Mouse (Mus musculus) limb, embryonic 13.5 days (tissue): ENCODE data around the gene Qpct. TPM values are rescaled to one million over a fixed set of nuclear protein-coding genes. Genes with fewer than 3 reads are reported as not detected.
"Not testable (repeated sequence)": the region's sequence is repeated elsewhere in the genome, so short reads cannot be mapped to it uniquely, and the experiment has no call there.

Source experiments
- ATAC-seq: fragments of 200-750 bp; cut with Nextera tagmentation; 2 replicates; pipeline ENCODE4 v1.8.0; 2017; ENCODE audit warnings: low read depth, moderate number of reproducible peaks, moderate TSS enrichment; ENCODE audit not compliant: low FRiP score
- H3K27ac ChIP-seq: fragments of 300-500 bp; sonication (generic); 2 replicates; pipeline ENCODE4 v1.5.1; 2015; ENCODE audit warnings: inconsistent platforms, mild to moderate bottlenecking, moderate library complexity
- H3K27me3 ChIP-seq: fragments of 300-500 bp; sonication (generic); 2 replicates; pipeline ENCODE4 v1.6.1; 2015; ENCODE audit warnings: mild to moderate bottlenecking, inconsistent platforms
- H3K36me3 ChIP-seq: fragments of 300-500 bp; sonication (generic); 2 replicates; pipeline ENCODE4 v1.6.1; 2015; ENCODE audit warnings: inconsistent platforms, mild to moderate bottlenecking, moderate library complexity
- H3K4me1 ChIP-seq: fragments of 300-500 bp; sonication (generic); 2 replicates; pipeline ENCODE4 v1.6.1; 2015; ENCODE audit warnings: inconsistent platforms
- H3K4me2 ChIP-seq: fragments of 300-500 bp; sonication (generic); replicated peaks from 2 replicates; pipeline ENCODE4 v1.6.1; 2015; ENCODE audit warnings: inconsistent platforms, mild to moderate bottlenecking, moderate library complexity
- H3K4me3 ChIP-seq: fragments of 300-500 bp; sonication (generic); 2 replicates; pipeline ENCODE4 v1.5.1; 2015; ENCODE audit warnings: moderate library complexity, mild to moderate bottlenecking, inconsistent platforms
- H3K9ac ChIP-seq: fragments of 300-500 bp; sonication (generic); 2 replicates; pipeline ENCODE4 v1.6.1; 2015; ENCODE audit warnings: mild to moderate bottlenecking, inconsistent platforms
- H3K9me3 ChIP-seq: fragments of 300-500 bp; sonication (generic); 2 replicates; pipeline ENCODE4 v1.6.1; 2016; ENCODE audit warnings: inconsistent platforms
- WGBS: fragments of 180-500 bp; shearing (Covaris S2); methylation state at CpG from one replicate; pipeline ENCODE4 v1.1.7; 2015; 5-methylcytosine and 5-hydroxymethylcytosine counted together
- polyA plus RNA-seq: library from polyadenylated mRNA; unstranded; fragments of >200 nt; fragmentation: Nextera tagmentation; extraction: Ambion mirVana; gene quantifications from 2 replicates; pipeline ENCODE4 v1.2.1, GENCODE M21; 2015

Gene Qpct
- polyA plus RNA-seq, 1 experiment from 2014 or later, result 4.1 TPM

GRCm38 (mm10) chr17:79076974-79077847 is 25.5 kb downstream of the Qpct start:
- H3K27ac ChIP-seq, result no peak overlapping the region
- H3K4me2 ChIP-seq, result no peak overlapping the region
- no peaks in the 10 kb centered on the region for H3K4me1 ChIP-seq
- no peaks in the 10 kb centered on the region for H3K27me3 ChIP-seq
- H3K4me3 ChIP-seq, result no peak overlapping the region
- H3K9ac ChIP-seq, result no peak overlapping the region
- 73% methylated on average over 8 of the region's 8 CpGs for WGBS
- H3K9me3 ChIP-seq, result no peaks in the 10 kb centered on the region
- no peak; the same call in 1 of the 2 replicates for ATAC-seq
- H3K36me3 ChIP-seq, result no peaks in the 10 kb centered on the region

- Histone ChIP-seq H3K9me3 (no peaks in the 10 kb centered on the region), H3K4me1 (no peaks in the 10 kb centered on the region), H3K9ac (no peak overlapping the region), H3K4me2 (no peak overlapping the region), H3K36me3 (no peaks in the 10 kb centered on the region), H3K27me3 (no peaks in the 10 kb centered on the region), H3K4me3 (no peak overlapping the region), H3K27ac (no peak overlapping the region)
- no peak for ATAC-seq
- 94% methylated on average over 1 of the region's 1 CpGs for WGBS
Observed at GRCm38 (mm10) chr17:79077848-79078146, 26.1 kb downstream of the Qpct start.

DNA sequence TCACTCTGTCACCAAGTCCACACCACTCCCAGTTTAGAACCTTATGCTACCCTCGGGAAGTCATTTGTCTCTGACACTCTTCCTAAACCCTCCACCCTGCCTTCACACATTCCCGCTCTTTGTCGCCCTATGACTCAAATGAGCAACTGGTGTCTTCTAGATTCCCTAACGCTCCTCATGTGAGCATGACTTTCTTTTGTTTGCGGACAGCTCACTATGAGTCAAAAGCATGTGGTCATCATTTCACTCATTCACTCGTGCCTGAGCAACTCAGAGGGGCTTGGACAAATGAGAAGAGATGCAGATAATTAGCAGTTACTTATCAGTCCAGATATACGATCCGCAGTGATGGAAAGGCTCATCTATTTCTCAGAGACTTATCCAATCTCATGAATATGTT is 26.5 kb downstream of the Qpct start:
- ATAC-seq, result no peak
- H3K27ac ChIP-seq, result no peak overlapping the region
- no peaks in the 10 kb centered on the region for H3K9me3 ChIP-seq
- H3K4me2 ChIP-seq, result no peak overlapping the region
- H3K4me1 ChIP-seq, result no peaks in the 10 kb centered on the region
- 83% methylated on average over 8 of the region's 8 CpGs for WGBS
- no peak overlapping the region for H3K9ac ChIP-seq
- no peaks in the 10 kb centered on the region for H3K36me3 ChIP-seq
- no peaks in the 10 kb centered on the region for H3K27me3 ChIP-seq
- no peak overlapping the region for H3K4me3 ChIP-seq

DNA sequence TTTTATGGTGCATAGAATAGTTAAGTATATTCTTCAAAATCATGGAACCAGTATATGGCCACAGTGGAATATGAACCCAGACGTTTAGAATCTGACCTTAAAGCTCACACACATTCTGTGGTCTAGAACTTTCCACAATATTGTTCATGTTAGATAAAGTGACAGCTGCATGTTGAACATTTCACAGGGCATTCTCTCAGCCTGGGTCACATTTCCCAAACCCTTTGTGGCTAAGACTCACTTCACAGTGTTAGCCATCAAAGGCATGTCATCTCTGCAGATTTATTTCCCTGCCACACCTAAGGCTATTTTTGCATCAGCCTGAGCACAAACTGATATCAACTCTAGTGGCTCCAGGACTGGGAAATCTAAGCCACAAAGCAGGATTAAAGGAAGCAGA is 40.0 kb downstream of the Qpct start:
- Histone ChIP-seq H3K27me3 (peaks cover 8% of the 10 kb centered on the region; the same call in 1 of the 2 replicates), H3K9ac (no peak overlapping the region), H3K4me3 (no peak overlapping the region), H3K4me2 (no peak overlapping the region), H3K9me3 (no peaks in the 10 kb centered on the region), H3K27ac (no peak overlapping the region), H3K36me3 (no peaks in the 10 kb centered on the region), H3K4me1 (no peaks in the 10 kb centered on the region; the same call in 1 of the 2 replicates)
- ATAC-seq, result no peak
- WGBS, result 54% methylated on average over 1 of the region's 1 CpGs

DNA sequence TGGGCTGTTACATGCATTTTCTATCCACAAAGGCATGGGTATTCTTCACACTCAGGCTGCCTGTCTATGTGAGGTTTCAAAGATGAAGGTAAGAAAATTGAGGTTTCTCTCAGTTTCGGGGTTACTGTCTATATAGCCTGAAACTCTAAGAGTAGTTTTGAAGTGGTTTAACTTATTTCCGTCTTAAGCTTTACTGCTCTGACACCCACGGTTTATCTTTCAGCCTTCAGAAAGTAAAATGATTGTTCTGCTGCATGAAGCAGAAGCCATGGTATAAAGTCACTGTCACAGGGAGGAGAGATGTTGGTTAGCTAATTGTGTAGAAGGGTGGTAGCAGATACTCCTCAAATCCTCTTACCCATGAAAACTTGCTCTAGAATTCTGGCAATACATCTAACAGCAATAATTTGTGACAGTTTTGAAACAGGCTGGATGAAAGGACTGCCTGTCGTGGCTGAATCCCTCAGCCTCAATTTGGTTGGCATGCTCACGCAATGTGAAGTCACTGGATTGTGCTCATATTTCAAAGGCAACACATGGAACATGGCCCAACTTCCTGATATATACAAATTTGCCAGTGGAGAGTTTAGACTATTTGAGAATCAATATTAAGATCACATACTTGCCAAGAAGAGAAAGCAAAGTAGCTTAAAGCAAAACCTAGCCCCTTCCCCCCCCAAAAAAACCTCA is 41.7 kb downstream of the Qpct start:
- no peak overlapping the region for H3K4me3 ChIP-seq
- no peaks in the 10 kb centered on the region for H3K9me3 ChIP-seq
- no peaks in the 10 kb centered on the region; the same call in 1 of the 2 replicates for H3K4me1 ChIP-seq
- H3K9ac ChIP-seq, result no peak overlapping the region
- no peaks in the 10 kb centered on the region for H3K36me3 ChIP-seq
- WGBS, result 56% methylated on average over 5 of the region's 5 CpGs
- peaks cover 8% of the 10 kb centered on the region; the same call in 1 of the 2 replicates for H3K27me3 ChIP-seq
- H3K4me2 ChIP-seq, result no peak overlapping the region
- H3K27ac ChIP-seq, result no peak overlapping the region
- no peak for ATAC-seq

GRCm38 (mm10) chr17:79095624-79096023 is 43.9 kb downstream of the Qpct start:
- no peak overlapping the region for H3K27ac ChIP-seq

GRCm38 (mm10) chr17:79099866-79100265 is 48.2 kb downstream of the Qpct start:
- Histone ChIP-seq H3K36me3 (no peaks in the 10 kb centered on the region), H3K4me1 (no peaks in the 10 kb centered on the region), H3K9ac (no peak overlapping the region), H3K27ac (no peak overlapping the region), H3K27me3 (peaks cover 7% of the 10 kb centered on the region; the same call in 1 of the 2 replicates), H3K4me3 (no peak overlapping the region), H3K9me3 (no peaks in the 10 kb centered on the region), H3K4me2 (no peak overlapping the region)
- 82% methylated on average over 4 of the region's 4 CpGs for WGBS
- ATAC-seq, result no peak

More at GRCm38 (mm10) chr17:79095624-79096023, 43.9 kb downstream of the Qpct start:
- H3K4me3 ChIP-seq, result no peak overlapping the region
- ATAC-seq, result no peak
- no peak overlapping the region for H3K4me2 ChIP-seq
- H3K27me3 ChIP-seq, result peaks cover 8% of the 10 kb centered on the region; the same call in 1 of the 2 replicates
- WGBS, result 74% methylated on average over 2 of the region's 2 CpGs
- H3K9me3 ChIP-seq, result no peaks in the 10 kb centered on the region
- no peak overlapping the region for H3K9ac ChIP-seq
- no peaks in the 10 kb centered on the region for H3K36me3 ChIP-seq
- H3K4me1 ChIP-seq, result no peaks in the 10 kb centered on the region; the same call in 1 of the 2 replicates

- Histone ChIP-seq H3K27ac (no peak overlapping the region), H3K4me1 (no peaks in the 10 kb centered on the region), H3K9ac (no peak overlapping the region), H3K9me3 (no peaks in the 10 kb centered on the region), H3K36me3 (no peaks in the 10 kb centered on the region), H3K4me2 (no peak overlapping the region), H3K4me3 (no peak overlapping the region), H3K27me3 (no peaks in the 10 kb centered on the region)
- 69% methylated on average over 6 of the region's 6 CpGs for WGBS
- no peak for ATAC-seq
Observed at GRCm38 (mm10) chr17:79108238-79108637, 56.5 kb downstream of the Qpct start.

GRCm38 (mm10) chr17:79109576-79109975 is 57.9 kb downstream of the Qpct start:
- Histone ChIP-seq H3K36me3 (no peaks in the 10 kb centered on the region), H3K9me3 (peaks cover under 1% of the 10 kb centered on the region; the same call in 1 of the 2 replicates), H3K4me2 (no peak overlapping the region), H3K4me1 (no peaks in the 10 kb centered on the region), H3K27me3 (no peaks in the 10 kb centered on the region), H3K9ac (no peak overlapping the region), H3K27ac (no peak overlapping the region), H3K4me3 (no peak overlapping the region)
- no peak for ATAC-seq
- WGBS, result 82% methylated on average over 9 of the region's 9 CpGs

DNA sequence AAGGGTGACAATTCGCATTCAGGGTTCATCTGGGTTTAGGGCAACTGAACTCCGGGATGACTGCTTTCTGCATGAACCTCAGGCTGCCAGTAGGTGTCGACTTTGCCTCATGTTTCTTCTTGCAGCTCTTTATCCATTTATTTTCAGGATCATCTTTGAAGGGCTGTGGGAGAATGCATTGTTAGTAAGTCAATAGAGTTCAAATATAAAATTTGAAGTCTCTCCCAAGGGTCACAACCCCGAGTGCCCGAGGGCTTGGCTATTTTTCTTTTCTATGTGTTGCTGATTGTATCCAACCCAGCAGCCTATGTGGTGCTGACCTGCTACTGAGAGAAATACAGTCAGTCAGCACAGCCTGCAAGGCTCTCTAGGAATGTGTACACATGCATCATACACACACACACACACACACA is 59.2 kb downstream of the Qpct start:
- Histone ChIP-seq H3K36me3 (no peaks in the 10 kb centered on the region), H3K4me1 (no peaks in the 10 kb centered on the region), H3K4me2 (no peak overlapping the region), H3K4me3 (no peak overlapping the region), H3K9ac (no peak overlapping the region), H3K27ac (no peak overlapping the region), H3K27me3 (no peaks in the 10 kb centered on the region), H3K9me3 (peaks cover 2% of the 10 kb centered on the region; the same call in 1 of the 2 replicates)
- peak; percentile 44; the same call in 1 of the 2 replicates for ATAC-seq
- WGBS, result 21% methylated on average over 5 of the region's 5 CpGs

DNA sequence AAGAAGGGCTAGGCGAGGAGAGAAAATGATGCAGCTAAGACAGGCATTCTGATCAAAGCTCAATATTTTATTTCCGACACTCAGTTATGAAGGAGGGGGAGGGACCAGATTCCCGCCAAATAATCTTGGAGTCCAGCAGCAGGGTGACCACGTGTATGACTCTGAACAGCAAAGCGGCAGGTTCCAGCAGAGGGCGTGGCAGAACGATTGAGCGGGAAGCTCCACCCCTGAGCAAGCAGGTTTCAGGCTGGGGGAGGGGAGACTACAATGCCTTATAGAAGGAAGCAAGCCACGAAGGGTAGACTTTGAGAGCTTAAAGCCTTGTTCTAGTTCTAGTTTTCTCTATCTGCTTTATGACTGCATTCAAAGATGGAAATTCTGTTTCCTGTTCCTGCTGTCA is 63.5 kb downstream of the Qpct start:
- not testable (repeated sequence) for ATAC-seq, H3K9me3 ChIP-seq, H3K27ac ChIP-seq, H3K4me2 ChIP-seq, H3K4me1 ChIP-seq, H3K4me3 ChIP-seq, H3K9ac ChIP-seq, H3K27me3 ChIP-seq, H3K36me3 ChIP-seq
- WGBS, result 58% methylated on average over 9 of the region's 9 CpGs

- H3K9ac ChIP-seq, result no peak overlapping the region
- ATAC-seq, result no peak
- no peak overlapping the region for H3K27ac ChIP-seq
- H3K4me3 ChIP-seq, result no peak overlapping the region
- H3K4me1 ChIP-seq, result no peaks in the 10 kb centered on the region
- H3K4me2 ChIP-seq, result no peak overlapping the region
- peaks cover 14% of the 10 kb centered on the region for H3K9me3 ChIP-seq
- 50% methylated on average over 1 of the region's 1 CpGs for WGBS
- no peaks in the 10 kb centered on the region for H3K27me3 ChIP-seq
- 0 out of 2 replicates have a peak, but pooled peaks cover 3% of the 10 kb centered on the region for H3K36me3 ChIP-seq
Observed at GRCm38 (mm10) chr17:79119066-79119465, 67.4 kb downstream of the Qpct start.
